ENCODE assay signal across 12 mouse cellular contexts in genomic region chr14:75459991-75460390, GRCm38 (mm10). TPM values are rescaled to one million over a fixed set of nuclear protein-coding genes. Genes with fewer than 3 reads are reported as not detected.
DNase-seq lines count a peak whose midpoint lies in the region; ATAC-seq lines count a peak whose summit lies in the region.
"Had no signal": no experiment of that assay in that cellular context is flagged by ENCODE, and none has a peak within 500 bp of the region (broad histone marks: within the 10 kb centered on the region; RNA-seq: fewer than 3 reads in every experiment).

No protein-coding gene starts in this region.

- 0 out of 2 replicates have a peak, but pooled peaks have one; percentile 10 for ATAC-seq in kidney, embryonic 15.5 days (replicated peaks; ENCODE audit: low FRiP score)
- no peak for ATAC-seq in embryonic facial prominence, embryonic 14.5 days (ENCODE audit: low read depth)
- ATAC-seq in neural tube, embryonic 15.5 days (ENCODE audit: low FRiP score): no peak
- no peak for ATAC-seq in liver, embryonic 11.5 days (replicated peaks; ENCODE audit: low FRiP score)

- H3K27ac ChIP-seq in kidney, embryonic 15.5 days: no peak overlapping the region
- H3K27ac ChIP-seq in embryonic facial prominence, embryonic 14.5 days (replicated peaks; ENCODE audit: low read depth, low read length): no peak overlapping the region
- H3K27ac ChIP-seq in neural tube, embryonic 15.5 days (replicated peaks): peak overlapping the region; percentile 73
- H3K27ac ChIP-seq in liver, embryonic 11.5 days (ENCODE audit: low read depth, low read length): no peak overlapping the region
- H3K27ac ChIP-seq: liver, embryonic 15.5 days had no signal

- H3K4me1 ChIP-seq in kidney, embryonic 15.5 days: peaks cover 25% of the 10 kb centered on the region
- H3K4me1 ChIP-seq in embryonic facial prominence, embryonic 14.5 days (ENCODE audit: control insufficient read depth, insufficient read depth, low read length): peaks cover 13% of the 10 kb centered on the region; the same call in 1 of the 2 replicates
- H3K4me1 ChIP-seq in neural tube, embryonic 15.5 days: peaks cover 63% of the 10 kb centered on the region
- H3K4me1 ChIP-seq in liver, embryonic 11.5 days (replicated peaks; ENCODE audit: control insufficient read depth, insufficient read depth, low read length): no peaks in the 10 kb centered on the region; the same call in none of the 2 replicates
- H3K4me1 ChIP-seq: liver, embryonic 15.5 days had no signal

- WGBS in kidney, embryonic 15.5 days: 38% methylated on average over 3 of the region's 3 CpGs
- 21% methylated on average over 3 of the region's 3 CpGs for whole genome bisulfite sequencing in embryonic facial prominence, embryonic 14.5 days
- WGBS in neural tube, embryonic 15.5 days: 25% methylated on average over 3 of the region's 3 CpGs
- WGBS in liver, embryonic 11.5 days: 39% methylated on average over 3 of the region's 3 CpGs

- no peaks in the 10 kb centered on the region for H3K9me3 ChIP-seq in kidney, embryonic 15.5 days (replicated peaks)
- H3K9me3 ChIP-seq in embryonic facial prominence, embryonic 14.5 days (ENCODE audit: control insufficient read depth, low read length): no peaks in the 10 kb centered on the region
- no peaks in the 10 kb centered on the region for H3K9me3 ChIP-seq in neural tube, embryonic 15.5 days (replicated peaks)
- no peaks in the 10 kb centered on the region for H3K9me3 ChIP-seq in liver, embryonic 11.5 days (ENCODE audit: control insufficient read depth, low read length)
- H3K9me3 ChIP-seq: liver, embryonic 15.5 days had no signal

- DNase-seq in kidney, postnatal 10 days: no peak
- peak; percentile 50 for DNase-seq in embryonic facial prominence, embryonic 14.5 days (ENCODE audit: low spot score)
- peak; percentile 43 to 50 for DNase-seq in layer of hippocampus, postnatal 14 days (ENCODE audit: low spot score in 2 of 2)
- no peak for DNase-seq in liver, embryonic 11.5 days (ENCODE audit: low spot score)
- DNase-seq in cerebellum, adult 18-20 months: no peak
- DNase-seq in lung, postnatal 25 days (ENCODE audit: low spot score): no peak
- DNase-seq: cerebellum, postnatal 14 days had no signal

- H3K4me3 ChIP-seq in kidney, embryonic 15.5 days (replicated peaks): no peak overlapping the region
- no peak overlapping the region for H3K4me3 ChIP-seq in embryonic facial prominence, embryonic 14.5 days (ENCODE audit: low read depth, low read length)
- H3K4me3 ChIP-seq in neural tube, embryonic 15.5 days (replicated peaks): no peak overlapping the region
- H3K4me3 ChIP-seq in liver, embryonic 11.5 days (ENCODE audit: low read depth, low read length): no peak overlapping the region
- H3K4me3 ChIP-seq: liver, embryonic 15.5 days had no signal

- no peak overlapping the region for H3K4me2 ChIP-seq in kidney, embryonic 15.5 days
- H3K4me2 ChIP-seq in embryonic facial prominence, embryonic 14.5 days (ENCODE audit: low read depth, low read length): no peak overlapping the region
- peak overlapping the region; percentile 67 for H3K4me2 ChIP-seq in neural tube, embryonic 15.5 days
- H3K4me2 ChIP-seq in liver, embryonic 11.5 days: no peak overlapping the region
- H3K4me2 ChIP-seq: heart, embryonic 11.5 days; liver, embryonic 15.5 days had no signal

- no peaks in the 10 kb centered on the region for H3K36me3 ChIP-seq in kidney, embryonic 15.5 days
- H3K36me3 ChIP-seq in embryonic facial prominence, embryonic 14.5 days (ENCODE audit: control insufficient read depth, insufficient read depth, low read length): no peaks in the 10 kb centered on the region
- H3K36me3 ChIP-seq in neural tube, embryonic 15.5 days: no peaks in the 10 kb centered on the region
- H3K36me3 ChIP-seq in liver, embryonic 11.5 days (ENCODE audit: control insufficient read depth, insufficient read depth, low read length): no peaks in the 10 kb centered on the region
- H3K36me3 ChIP-seq: liver, embryonic 15.5 days had no signal

- no peak overlapping the region for H3K9ac ChIP-seq in kidney, embryonic 15.5 days
- H3K9ac ChIP-seq in embryonic facial prominence, embryonic 14.5 days (ENCODE audit: low read depth, low read length): no peak overlapping the region
- no peak overlapping the region for H3K9ac ChIP-seq in neural tube, embryonic 15.5 days (replicated peaks)
- no peak overlapping the region for H3K9ac ChIP-seq in liver, embryonic 11.5 days (ENCODE audit: low read depth, low read length)
- H3K9ac ChIP-seq: liver, embryonic 15.5 days had no signal

- peaks cover 27% of the 10 kb centered on the region for H3K27me3 ChIP-seq in kidney, embryonic 15.5 days
- peaks cover 5% of the 10 kb centered on the region; the same call in 1 of the 2 replicates for H3K27me3 ChIP-seq in embryonic facial prominence, embryonic 14.5 days (replicated peaks; ENCODE audit: control insufficient read depth, insufficient read depth, low read length)
- H3K27me3 ChIP-seq in neural tube, embryonic 15.5 days (replicated peaks): no peaks in the 10 kb centered on the region
- peaks cover 19% of the 10 kb centered on the region for H3K27me3 ChIP-seq in liver, embryonic 11.5 days (replicated peaks; ENCODE audit: control insufficient read depth, insufficient read depth, low read length)

RNA-seq across cellular contexts. Expression of gene Siah3, which starts 4.2 kb away (rescaled TPM):
- polyA plus RNA-seq in kidney, embryonic 15.5 days (2015; fragmentation: Nextera tagmentation; extraction: Ambion mirVana): 0.14 and 0.19 TPM in 2 replicates
- 0.35 and 0.43 TPM in 2 replicates for polyA plus RNA-seq in embryonic facial prominence, embryonic 14.5 days (2014; fragmentation: Nextera tagmentation; extraction: Ambion mirVana)
- total RNA-seq in layer of hippocampus, postnatal 14 days (2021): 10 to 100 TPM; 10.7 to 13.4 TPM
- polyA plus RNA-seq in neural tube, embryonic 15.5 days (2015; fragmentation: Nextera tagmentation; extraction: Ambion mirVana): 5.1 and 6.0 TPM in 2 replicates
- polyA plus RNA-seq in liver, embryonic 11.5 days (2014; fragmentation: Nextera tagmentation; extraction: Ambion mirVana): 0.14 and 0.19 TPM in 2 replicates
- total RNA-seq: megakaryocyte, adult 5-6 weeks had no signal

Comparison
In these comparisons a context has a peak if more than half of its experiments do, and no peak if none do; other contexts are left out.
1. DNase-seq: peak in embryonic facial prominence, embryonic 14.5 days (single experiment) and layer of hippocampus, postnatal 14 days (2 of 2); none in kidney, postnatal 10 days (single experiment), liver, embryonic 11.5 days (single experiment), cerebellum, adult 18-20 months (0 of 2) and lung, postnatal 25 days (single experiment).